In the genomic region with DNA sequence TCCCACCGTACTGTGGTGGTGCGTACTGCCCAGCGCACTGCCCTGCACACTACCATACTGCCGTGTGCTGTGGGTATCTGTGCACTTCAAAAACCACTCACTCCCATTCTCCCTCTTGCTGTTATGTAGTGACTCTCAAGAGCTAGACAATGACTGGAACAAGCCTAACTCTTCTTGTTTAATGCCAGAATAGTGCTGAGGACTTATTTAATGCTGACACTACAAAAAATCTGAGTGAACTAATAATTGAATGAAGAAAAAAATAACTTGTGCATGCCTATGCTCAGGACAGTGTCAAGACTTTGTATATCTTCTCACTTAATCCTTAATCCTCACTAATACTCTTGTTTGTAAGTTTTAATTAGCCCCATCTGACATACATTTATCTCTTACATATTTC, we compare ENCODE assay signal across 34 mouse cellular contexts. TPM values are rescaled to one million over a fixed set of nuclear protein-coding genes. Genes with fewer than 3 reads are reported as not detected.
"Had no signal": no experiment of that assay in that cellular context is flagged by ENCODE, and none has a peak within 500 bp of the region (broad histone marks: within the 10 kb centered on the region; RNA-seq: fewer than 3 reads in every experiment).

No protein-coding gene starts in this region.

- ATAC-seq: hindbrain, embryonic 16.5 days; inflammation-experienced regulatory T-cells, adult 6 months; intestine, embryonic 15.5 days; intestine, postnatal 0 days had no signal

- H3K4me1 ChIP-seq: hindbrain, embryonic 12.5 days; intestine, embryonic 15.5 days; liver, embryonic 13.5 days had no signal

- DNase-seq: gastrocnemius, adult 2 months; gastrocnemius, postnatal 10 days; gastrocnemius, postnatal 25 days; heart, adult 18-20 months; heart, postnatal 10 days; heart, postnatal 4 days; kidney, adult 18-20 months; kidney, adult 8-10 months; kidney, postnatal 14 days; kidney, postnatal 36 days; layer of hippocampus, adult 9-11 months; layer of hippocampus, postnatal 36 days; left cerebral cortex, postnatal 4 days; liver, embryonic 13.5 days had no signal

- H3K27me3 ChIP-seq: heart, embryonic 12.5 days; hindbrain, embryonic 12.5 days; intestine, embryonic 15.5 days; limb, embryonic 13.5 days; limb, embryonic 15.5 days; liver, embryonic 13.5 days had no signal

- H3K27ac ChIP-seq: gastrocnemius, adult 2 months; heart, embryonic 10.5 days; hindbrain, embryonic 10.5 days; hindbrain, embryonic 12.5 days; hindbrain, embryonic 14.5 days; intestine, embryonic 15.5 days; kidney, embryonic 15.5 days; kidney, postnatal 0 days; limb, embryonic 13.5 days; limb, embryonic 15.5 days; liver, embryonic 13.5 days had no signal

- H3K9ac ChIP-seq: heart, embryonic 12.5 days; hindbrain, embryonic 12.5 days; hindbrain, embryonic 14.5 days; intestine, embryonic 15.5 days; kidney, embryonic 15.5 days; limb, embryonic 13.5 days; limb, embryonic 15.5 days; liver, embryonic 13.5 days had no signal

- H3K9me3 ChIP-seq: heart, embryonic 10.5 days; heart, embryonic 12.5 days; hindbrain, embryonic 10.5 days; hindbrain, embryonic 12.5 days; intestine, embryonic 15.5 days; kidney, embryonic 15.5 days; limb, embryonic 15.5 days; liver, embryonic 13.5 days had no signal

- H3K4me3 ChIP-seq: gastrocnemius, adult 2 months; heart, embryonic 10.5 days; heart, embryonic 12.5 days; hindbrain, embryonic 10.5 days; hindbrain, embryonic 12.5 days; intestine, embryonic 15.5 days; kidney, embryonic 15.5 days; limb, embryonic 13.5 days; limb, embryonic 15.5 days; liver, embryonic 13.5 days had no signal

- H3K36me3 ChIP-seq: heart, embryonic 10.5 days; heart, embryonic 12.5 days; hindbrain, embryonic 10.5 days; hindbrain, embryonic 12.5 days; intestine, embryonic 15.5 days; kidney, embryonic 15.5 days; limb, embryonic 13.5 days; limb, embryonic 15.5 days; liver, embryonic 13.5 days had no signal

- H3K4me2 ChIP-seq: heart, embryonic 12.5 days; hindbrain, embryonic 12.5 days; hindbrain, embryonic 14.5 days; intestine, embryonic 15.5 days; kidney, embryonic 15.5 days; limb, embryonic 13.5 days; limb, embryonic 15.5 days; liver, embryonic 11.5 days; liver, embryonic 13.5 days had no signal

RNA-seq across cellular contexts. Expression of gene Tmem30c, which starts 45.2 kb away (rescaled TPM):
- total RNA-seq: gastrocnemius, adult 2 months; gastrocnemius, postnatal 10 days; gastrocnemius, postnatal 25 days; gastrocnemius, postnatal 4 days; granulocyte monocyte progenitor cell, adult 5-6 weeks; heart, adult 18-20 months; heart, adult 8-10 months; heart, postnatal 10 days; heart, postnatal 25 days; heart, postnatal 4 days had no signal
- polyA plus RNA-seq: heart, embryonic 10.5 days; heart, embryonic 12.5 days; heart, embryonic 14.5 days; heart, embryonic 16.5 days; hindbrain, embryonic 12.5 days; intestine, embryonic 15.5 days; intestine, postnatal 0 days; kidney, postnatal 0 days; limb, embryonic 15.5 days; liver, embryonic 11.5 days; liver, embryonic 13.5 days had no signal
